Mouse (Mus musculus) bone marrow macrophage, adult 2 months (primary cell): Measurements from ENCODE around the gene Ikbkg.
"Not testable (repeated sequence)": the region's sequence is repeated elsewhere in the genome, so short reads cannot be mapped to it uniquely, and the experiment has no call there.

Experiments used
- CTCF ChIP-seq: IDR thresholded peaks from 2 replicates; pipeline ENCODE4 v1.5.1; 2012; ENCODE audit warnings: low read depth, mild to moderate bottlenecking, low read length, moderate library complexity
- POLR2A ChIP-seq: IDR thresholded peaks from 2 replicates; pipeline ENCODE4 v1.6.1; 2012; ENCODE audit warnings: mild to moderate bottlenecking, low read depth, low read length, borderline replicate concordance

- TF ChIP-seq CTCF, POLR2A: not testable (repeated sequence)
Measured at GRCm38 (mm10) chrX:74357069-74357468, 36.0 kb upstream of the Ikbkg start.
